Mouse (Mus musculus) lung, adult 2 months (tissue): ENCODE data around the gene Map3k11.

Source experiments
- CTCF ChIP-seq: fragments of 200-500 bp; IDR thresholded peaks from 2 replicates; pipeline ENCODE4 v1.5.1; 2011; ENCODE audit warnings: mild to moderate bottlenecking, low read length, control low read depth; ENCODE audit not compliant: insufficient read depth
- POLR2A ChIP-seq: fragments of 200-500 bp; IDR thresholded peaks from 2 replicates; pipeline ENCODE4 v1.6.1; 2011; ENCODE audit warnings: low read depth, mild to moderate bottlenecking, control low read depth, low read length, borderline replicate concordance; ENCODE audit errors: extremely low read depth

DNA sequence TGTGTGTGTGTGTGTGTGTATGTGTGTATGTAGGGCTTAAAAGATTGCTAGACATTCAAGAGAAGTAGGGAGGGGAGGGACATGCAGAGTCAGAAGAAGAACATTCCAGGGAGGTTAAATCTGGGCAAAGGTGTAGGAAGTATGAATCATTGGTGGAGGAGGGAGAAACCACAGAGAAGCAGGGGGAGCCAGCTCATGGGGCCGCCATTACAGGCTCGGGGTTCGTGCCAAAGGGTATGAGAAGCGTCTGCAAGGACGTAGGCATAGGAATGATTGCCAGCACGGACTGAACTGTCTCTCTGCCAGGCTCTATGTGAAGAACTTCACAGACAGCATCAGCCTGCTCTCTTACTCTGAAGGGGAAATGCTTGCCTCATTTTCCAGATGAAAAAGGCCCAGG is 60.9 kb downstream of the Map3k11 start:
- TF ChIP-seq CTCF (no peak), POLR2A (no peak)
